Mouse (Mus musculus): Measurements from ENCODE around the gene Cxcl12.

Cxcl12 gene

GRCm38 (mm10) chr6:117168321-117169011 lies at the start of gene Cxcl12:
Gene Cxcl12 (plus strand): TSS chr6:117168535.
- DNase-seq: peak; percentile 98

DNA sequence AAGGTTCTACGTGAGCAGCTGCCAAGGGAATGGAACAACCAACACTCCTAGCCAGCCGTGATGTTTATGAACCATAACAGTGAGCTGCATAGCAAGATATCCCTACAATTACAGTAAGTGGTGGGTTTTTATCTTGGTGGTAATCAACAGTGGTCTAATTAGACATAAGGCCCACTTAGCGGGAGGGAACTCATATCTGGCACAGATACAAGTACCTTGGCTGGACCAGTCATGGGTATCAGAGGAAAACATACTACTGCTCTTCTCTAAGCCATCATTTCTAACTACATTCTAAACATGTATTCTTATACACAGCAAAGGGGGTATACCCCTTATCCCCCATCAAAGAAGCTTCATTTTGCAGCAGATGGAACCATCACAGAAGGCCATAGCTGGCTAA lies 46.3 kb upstream of the Cxcl12 start:
- no peak for DNase-seq

GRCm38 (mm10) chr6:117126356-117126755 lies 42.0 kb upstream of the Cxcl12 start:
- DNase-seq: peak; percentile 52

GRCm38 (mm10) chr6:117129443-117129842 lies 38.9 kb upstream of the Cxcl12 start:
- DNase-seq: peak; percentile 88

DNA sequence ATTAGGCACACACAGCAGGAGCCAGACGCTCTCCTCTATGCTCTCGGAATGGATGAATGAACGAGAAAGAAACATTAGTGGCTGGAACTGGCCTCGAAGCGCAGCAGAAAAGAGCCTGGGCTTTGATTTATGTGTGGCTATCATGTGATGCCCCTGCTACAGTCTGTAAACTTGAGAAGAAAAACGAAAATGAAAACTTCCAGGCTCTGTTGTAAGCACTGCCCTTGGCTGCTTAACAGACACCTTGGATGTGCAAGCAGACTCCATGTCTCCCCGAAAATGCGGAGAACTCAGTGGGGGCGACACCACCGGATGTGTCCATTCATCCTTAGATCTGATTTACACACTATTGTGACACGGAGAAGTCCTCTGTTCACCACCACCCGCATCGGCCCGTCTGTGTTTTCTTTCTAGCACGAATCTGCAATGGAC lies 37.6 kb upstream of the Cxcl12 start:
- peak; percentile 84 for DNase-seq

DNA sequence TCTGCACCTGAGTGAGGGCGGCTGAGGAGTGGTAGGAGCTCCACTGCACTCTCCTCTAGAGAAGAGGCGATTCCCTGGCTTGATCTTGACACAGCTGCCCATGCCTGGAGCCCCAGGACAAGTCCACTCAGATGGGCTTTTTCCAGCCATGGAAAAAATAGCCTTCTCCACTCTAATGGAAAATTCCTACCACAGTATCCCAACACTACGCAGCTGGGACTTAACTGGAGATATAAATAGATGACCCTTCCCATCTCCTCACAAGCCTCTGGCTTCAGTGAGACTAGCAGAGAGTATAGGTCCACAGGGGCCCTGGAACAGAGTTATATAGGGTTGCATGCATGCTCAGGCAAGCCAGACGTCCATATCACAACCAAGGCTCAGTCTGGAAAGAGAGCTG lies 33.8 kb upstream of the Cxcl12 start:
- peak; percentile 95 for DNase-seq

GRCm38 (mm10) chr6:117137735-117138134 lies 30.6 kb upstream of the Cxcl12 start:
- DNase-seq: peak; percentile 97

- no peak for DNase-seq
Measured at GRCm38 (mm10) chr6:117140907-117141306, 27.4 kb upstream of the Cxcl12 start.

- DNase-seq: peak; percentile 94
Measured at GRCm38 (mm10) chr6:117146951-117147350, 21.4 kb upstream of the Cxcl12 start.

- DNase-seq: peak; percentile 79
Measured at GRCm38 (mm10) chr6:117151484-117152149, 16.7 kb upstream of the Cxcl12 start.

GRCm38 (mm10) chr6:117153046-117153445 lies 15.3 kb upstream of the Cxcl12 start:
- DNase-seq: peak; percentile 77

DNA sequence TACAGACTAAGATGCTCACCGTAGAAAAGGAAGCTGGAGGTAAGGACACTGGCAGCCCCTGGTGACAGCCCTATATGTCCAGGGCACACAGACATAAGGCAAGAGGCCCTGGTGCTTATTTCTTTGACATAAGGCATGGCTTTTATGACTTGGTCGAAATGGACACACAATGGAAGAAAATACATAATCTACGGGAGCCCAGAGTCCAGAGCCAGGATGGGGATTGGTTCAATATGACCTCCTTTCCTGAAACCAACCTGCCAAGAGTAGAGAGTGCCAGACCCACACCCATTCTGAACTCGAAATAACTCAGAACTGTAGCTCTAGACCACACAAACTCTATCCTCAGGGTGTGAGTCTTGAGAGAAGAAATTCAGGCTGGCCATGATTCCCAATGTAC lies 11.5 kb upstream of the Cxcl12 start:
- peak; percentile 72 for DNase-seq

GRCm38 (mm10) chr6:117159710-117160690 lies 8.3 kb upstream of the Cxcl12 start:
- DNase-seq: peak; percentile 68

- peak; percentile 54 for DNase-seq
Measured at GRCm38 (mm10) chr6:117163486-117163885, 4.8 kb upstream of the Cxcl12 start.

- DNase-seq: peak; percentile 98
Measured at GRCm38 (mm10) chr6:117166581-117167425, 1.5 kb upstream of the Cxcl12 start.

- peak; percentile 97 for DNase-seq
Measured at GRCm38 (mm10) chr6:117167426-117167730, 957 bp upstream of the Cxcl12 start.

GRCm38 (mm10) chr6:117169051-117169909 lies 945 bp downstream of the Cxcl12 start:
- DNase-seq: peak; percentile 91

DNA sequence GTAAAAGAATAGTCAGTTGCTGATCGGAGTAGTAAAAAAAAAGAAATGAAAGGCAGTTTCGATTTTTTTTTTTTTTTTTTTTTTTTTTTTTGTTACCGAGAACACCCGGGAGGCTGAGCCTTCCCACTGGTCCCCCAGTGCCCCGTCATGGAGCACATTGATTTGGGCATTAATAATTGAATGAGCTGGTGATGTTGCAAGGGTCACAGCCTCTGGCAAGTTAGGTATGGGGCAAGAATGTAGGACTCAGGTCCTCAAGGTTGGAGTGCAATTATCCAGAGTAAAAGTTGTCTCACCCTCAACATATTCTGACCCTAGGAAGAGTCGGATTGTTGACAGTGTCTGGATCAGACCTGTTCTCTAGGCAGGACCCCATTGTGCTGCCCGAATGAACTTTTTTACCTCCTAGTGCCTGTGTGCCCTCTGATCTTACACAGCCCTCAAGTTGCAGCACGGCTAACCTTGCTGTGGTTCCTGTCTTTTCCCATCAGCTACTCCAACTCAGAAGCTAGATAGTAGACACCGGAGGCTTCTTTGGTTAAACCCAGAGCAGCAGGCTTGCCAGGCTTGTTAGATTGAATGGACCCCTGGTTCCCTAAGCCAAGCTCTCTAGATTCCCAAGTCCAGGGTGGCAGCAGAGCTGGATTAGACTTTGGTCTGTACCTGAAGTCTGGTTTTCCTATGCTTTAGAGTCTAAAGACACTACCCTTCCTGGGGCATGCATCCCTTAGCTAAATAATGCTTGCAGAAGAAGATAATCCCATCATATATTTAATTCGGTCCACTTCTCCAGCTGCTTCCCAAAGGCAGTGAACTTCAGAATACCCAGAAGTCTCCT lies 1.8 kb downstream of the Cxcl12 start:
- peak; percentile 75 for DNase-seq

DNA sequence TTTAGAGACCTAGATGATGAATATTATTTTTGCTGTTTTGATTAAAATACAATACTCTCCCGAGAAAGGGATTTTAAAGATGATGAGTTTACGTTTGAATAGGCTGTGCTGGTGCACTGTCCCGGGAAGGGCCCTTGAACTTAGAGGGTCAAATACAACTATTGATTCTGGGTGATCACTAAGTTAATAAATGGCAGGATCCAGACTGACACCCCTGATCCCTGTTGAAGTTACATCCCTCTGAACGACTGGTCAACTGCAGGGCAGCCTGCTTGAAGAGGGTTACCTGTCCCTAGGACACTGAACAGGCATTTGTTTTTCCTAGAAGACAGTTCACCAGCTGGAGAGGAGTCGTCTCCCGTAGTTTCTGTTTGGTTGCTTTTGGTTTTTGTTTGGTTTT lies 4.0 kb downstream of the Cxcl12 start:
- DNase-seq: peak; percentile 34

DNA sequence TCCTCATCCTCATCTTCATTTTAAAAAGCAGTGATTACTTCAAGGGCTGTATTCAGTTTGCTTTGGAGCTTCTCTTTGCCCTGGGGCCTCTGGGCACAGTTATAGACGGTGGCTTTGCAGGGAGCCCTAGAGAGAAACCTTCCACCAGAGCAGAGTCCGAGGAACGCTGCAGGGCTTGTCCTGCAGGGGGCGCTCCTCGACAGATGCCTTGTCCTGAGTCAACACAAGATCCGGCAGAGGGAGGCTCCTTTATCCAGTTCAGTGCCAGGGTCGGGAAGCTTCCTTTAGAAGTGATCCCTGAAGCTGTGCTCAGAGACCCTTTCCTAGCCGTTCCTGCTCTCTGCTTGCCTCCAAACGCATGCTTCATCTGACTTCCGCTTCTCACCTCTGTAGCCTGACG lies 5.5 kb downstream of the Cxcl12 start:
- DNase-seq: peak; percentile 96

Data from heart, adult 11 months (tissue).